Mouse (Mus musculus) heart, postnatal 0 days (tissue): ENCODE measurements around the gene Pdcl3. TPM values are rescaled to one million over a fixed set of nuclear protein-coding genes. Genes with fewer than 3 reads are reported as not detected.

Experiments used
- ATAC-seq: fragments of 200-750 bp; cut with Nextera tagmentation; 2 replicates; pipeline ENCODE4 v1.8.0; 2017; ENCODE audit warnings: low read depth, moderate number of reproducible peaks, moderate library complexity; ENCODE audit not compliant: insufficient read depth
- DNase-seq: peaks from one replicate; pipeline ENCODE4 v3.0.0-alpha.2; 2016; ENCODE audit warnings: low spot score
- H3K27ac ChIP-seq: fragments of 300-500 bp; sonication (generic); 2 replicates; pipeline ENCODE4 v1.5.1; 2014; ENCODE audit warnings: low read depth, mild to moderate bottlenecking
- H3K27me3 ChIP-seq: fragments of 300-500 bp; sonication (generic); 2 replicates; pipeline ENCODE4 v1.6.1; 2014; ENCODE audit warnings: low read length, mixed read lengths; ENCODE audit not compliant: control insufficient read depth, insufficient read depth
- H3K36me3 ChIP-seq: fragments of 300-500 bp; sonication (generic); replicated peaks from 2 replicates; pipeline ENCODE4 v1.6.1; 2014; ENCODE audit warnings: low read length, mixed read lengths; ENCODE audit not compliant: control insufficient read depth, insufficient read depth
- H3K4me1 ChIP-seq: fragments of 300-500 bp; sonication (generic); 2 replicates; pipeline ENCODE4 v1.6.1; 2014; ENCODE audit warnings: antibody characterized with exemption; ENCODE audit not compliant: control insufficient read depth, insufficient read depth
- H3K4me2 ChIP-seq: fragments of 300-500 bp; sonication (generic); 2 replicates; pipeline ENCODE4 v1.6.1; 2014; ENCODE audit warnings: low read depth, mild to moderate bottlenecking, low read length, moderate library complexity
- H3K4me3 ChIP-seq: fragments of 300-500 bp; sonication (generic); 2 replicates; pipeline ENCODE4 v1.5.1; 2014; ENCODE audit warnings: low read depth, low read length
- H3K9ac ChIP-seq: fragments of 300-500 bp; sonication (generic); replicated peaks from 2 replicates; pipeline ENCODE4 v1.6.1; 2014; ENCODE audit warnings: low read depth, low read length, mixed read lengths
- H3K9me3 ChIP-seq: fragments of 300-500 bp; sonication (generic); replicated peaks from 2 replicates; pipeline ENCODE4 v1.6.1; 2016; ENCODE audit warnings: low read length; ENCODE audit not compliant: control insufficient read depth
- CTCF ChIP-seq: IDR thresholded peaks from 2 replicates; pipeline ENCODE4 v1.5.1; 2016; ENCODE audit warnings: antibody characterized with exemption, control low read depth, low read depth
- EP300 ChIP-seq: IDR thresholded peaks from 2 replicates; pipeline ENCODE4 v1.6.1; 2016; ENCODE audit warnings: antibody characterized with exemption, low read depth
- WGBS: fragments of 180-500 bp; shearing (Covaris S2); extraction: QIAGEN DNeasy Blood & Tissue Kit; methylation state at CpG from one replicate; pipeline ENCODE4 v1.1.7; 2014; 5-methylcytosine and 5-hydroxymethylcytosine counted together
- polyA plus RNA-seq: library from polyadenylated mRNA; unstranded; fragments of >200 nt; fragmentation: Nextera tagmentation; extraction: Ambion mirVana; gene quantifications from 2 replicates; pipeline ENCODE4 v1.2.1, GENCODE M21; 2015
- total RNA-seq: library from RNA; depleted of rRNA; stranded (reverse); fragments of >200 nt; gene quantifications from 2 replicates; pipeline ENCODE4 v1.2.3, GENCODE M21; 2014; ENCODE audit warnings: low replicate concordance

Gene Pdcl3
- total and polyA plus RNA-seq, 2 experiments from 2014 or later, result 45.9 to 186 TPM

DNA sequence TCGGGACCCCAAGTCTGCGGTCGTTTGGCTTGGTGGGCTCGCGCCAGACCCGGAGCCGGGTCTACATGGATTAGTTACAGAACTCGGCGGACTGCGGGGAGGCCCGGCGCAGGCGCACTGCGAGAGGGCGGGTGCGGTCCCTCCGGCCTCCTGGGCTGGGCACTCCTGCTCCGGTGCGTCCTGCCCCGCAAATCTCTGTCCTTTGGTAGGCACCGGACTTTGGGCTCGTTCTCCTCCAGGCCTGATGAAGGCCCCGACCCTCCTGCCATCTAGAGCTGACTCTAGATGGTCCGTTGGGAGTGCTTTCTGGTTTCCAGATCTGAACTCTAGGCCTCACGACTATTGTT lies 2.4 kb downstream of the Pdcl3 start:
- peak overlapping the region; percentile 94 for H3K27ac ChIP-seq
- peak overlapping the region; percentile 77 for H3K9ac ChIP-seq
- no peaks in the 10 kb centered on the region for H3K9me3 ChIP-seq
- peaks cover 10% of the 10 kb centered on the region for H3K4me1 ChIP-seq
- no peak for TF ChIP-seq CTCF
- TF ChIP-seq EP300, result no peak; the same call in 1 of the 2 replicates
- peak overlapping the region; percentile 74 for H3K4me2 ChIP-seq
- peak overlapping the region; percentile 93 for H3K4me3 ChIP-seq
- DNase-seq (no peak), ATAC-seq (peak; percentile 80)
- WGBS, result 0% methylated on average over 25 of the region's 25 CpGs
- H3K36me3 ChIP-seq, result peaks cover 9% of the 10 kb centered on the region
- no peaks in the 10 kb centered on the region for H3K27me3 ChIP-seq

DNA sequence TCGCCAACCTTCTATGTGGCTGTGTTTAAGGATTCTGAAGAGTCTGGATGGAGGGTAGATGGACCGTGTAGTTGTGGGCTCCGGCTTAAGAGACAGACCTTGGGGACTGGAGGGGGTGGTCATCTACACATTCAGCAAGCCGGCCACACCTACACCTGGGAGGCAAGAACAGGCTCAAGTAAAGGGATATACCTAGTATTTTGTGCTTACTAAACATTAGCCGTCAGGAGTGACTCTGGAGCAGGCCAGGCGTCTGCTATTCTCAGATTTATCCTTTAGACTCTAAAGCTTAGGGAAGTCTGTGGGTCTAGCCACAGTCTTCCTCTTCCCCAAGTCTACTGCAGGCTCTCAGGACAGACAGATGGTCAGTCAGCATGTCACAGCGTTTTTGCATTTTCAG lies 2.9 kb downstream of the Pdcl3 start:
- Histone ChIP-seq H3K4me3 (peak overlapping the region; percentile 93), H3K4me2 (peak overlapping the region; percentile 74), H3K27me3 (no peaks in the 10 kb centered on the region), H3K4me1 (peaks cover 10% of the 10 kb centered on the region), H3K9me3 (no peaks in the 10 kb centered on the region), H3K27ac (peak overlapping the region; percentile 94), H3K9ac (peak overlapping the region; percentile 77), H3K36me3 (peaks cover 15% of the 10 kb centered on the region)
- no peak for TF ChIP-seq CTCF
- TF ChIP-seq EP300, result no peak
- DNase-seq, result no peak
- WGBS, result 13% methylated on average over 7 of the region's 7 CpGs
- ATAC-seq, result no peak

DNA sequence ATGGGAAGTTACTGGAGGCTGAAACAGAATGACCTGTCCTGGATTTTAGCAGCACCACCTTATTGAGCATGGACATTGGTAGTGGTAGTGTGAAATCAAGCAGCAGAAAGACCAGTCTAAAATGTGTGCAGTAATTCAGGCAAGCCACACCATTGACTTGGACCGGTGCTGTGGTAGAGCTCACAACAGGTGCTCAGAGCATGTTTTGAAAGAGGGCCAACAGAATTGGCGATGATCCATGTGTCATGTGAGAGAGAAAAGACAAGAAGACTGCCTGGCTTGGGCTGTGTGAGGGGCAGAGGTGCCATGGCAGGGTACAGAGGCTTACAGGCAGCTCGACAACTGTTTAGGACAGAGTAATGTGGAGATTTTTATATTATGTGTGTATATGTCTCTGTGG lies 7.0 kb downstream of the Pdcl3 start:
- H3K4me1 ChIP-seq, result peaks cover 10% of the 10 kb centered on the region
- no peak for ATAC-seq
- no peak overlapping the region for H3K4me3 ChIP-seq
- peaks cover 47% of the 10 kb centered on the region for H3K36me3 ChIP-seq
- 58% methylated on average over 3 of the region's 3 CpGs for WGBS
- H3K4me2 ChIP-seq, result no peak overlapping the region
- TF ChIP-seq CTCF, result no peak
- H3K27ac ChIP-seq, result peak overlapping the region; percentile 20; the same call in 1 of the 2 replicates
- H3K9me3 ChIP-seq, result no peaks in the 10 kb centered on the region
- no peaks in the 10 kb centered on the region for H3K27me3 ChIP-seq
- DNase-seq, result no peak
- no peak overlapping the region for H3K9ac ChIP-seq

DNA sequence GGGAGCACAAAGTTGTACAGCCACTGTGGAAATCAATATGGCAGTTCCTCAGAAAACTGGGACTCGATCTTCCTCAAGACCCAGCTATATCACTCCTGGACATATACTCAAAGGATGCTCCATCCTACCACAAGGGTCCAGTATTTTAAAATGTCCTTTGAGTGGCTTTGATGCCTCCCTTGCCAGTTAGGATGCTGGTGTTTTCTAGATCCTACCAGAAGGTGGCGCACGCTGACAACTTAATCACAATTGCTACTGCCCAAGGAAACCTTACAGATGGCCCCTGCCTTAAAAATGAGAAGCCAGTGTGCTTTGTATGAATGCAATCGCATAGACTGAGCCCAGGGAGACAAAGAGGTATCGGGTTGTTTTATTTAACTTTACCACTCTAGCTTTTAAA lies 15.7 kb downstream of the Pdcl3 start:
- no peak overlapping the region for H3K9ac ChIP-seq
- no peaks in the 10 kb centered on the region for H3K4me1 ChIP-seq
- no peak overlapping the region for H3K4me3 ChIP-seq
- 14% methylated on average over 5 of the region's 5 CpGs for WGBS
- H3K27me3 ChIP-seq, result no peaks in the 10 kb centered on the region
- H3K27ac ChIP-seq, result no peak overlapping the region
- TF ChIP-seq EP300, result no peak
- TF ChIP-seq CTCF, result peak; percentile 87
- H3K9me3 ChIP-seq, result no peaks in the 10 kb centered on the region
- peak; percentile 53; the same call in 1 of the 2 replicates for ATAC-seq
- H3K4me2 ChIP-seq, result no peak overlapping the region
- peaks cover 15% of the 10 kb centered on the region for H3K36me3 ChIP-seq
- peak; percentile 75 for DNase-seq

DNA sequence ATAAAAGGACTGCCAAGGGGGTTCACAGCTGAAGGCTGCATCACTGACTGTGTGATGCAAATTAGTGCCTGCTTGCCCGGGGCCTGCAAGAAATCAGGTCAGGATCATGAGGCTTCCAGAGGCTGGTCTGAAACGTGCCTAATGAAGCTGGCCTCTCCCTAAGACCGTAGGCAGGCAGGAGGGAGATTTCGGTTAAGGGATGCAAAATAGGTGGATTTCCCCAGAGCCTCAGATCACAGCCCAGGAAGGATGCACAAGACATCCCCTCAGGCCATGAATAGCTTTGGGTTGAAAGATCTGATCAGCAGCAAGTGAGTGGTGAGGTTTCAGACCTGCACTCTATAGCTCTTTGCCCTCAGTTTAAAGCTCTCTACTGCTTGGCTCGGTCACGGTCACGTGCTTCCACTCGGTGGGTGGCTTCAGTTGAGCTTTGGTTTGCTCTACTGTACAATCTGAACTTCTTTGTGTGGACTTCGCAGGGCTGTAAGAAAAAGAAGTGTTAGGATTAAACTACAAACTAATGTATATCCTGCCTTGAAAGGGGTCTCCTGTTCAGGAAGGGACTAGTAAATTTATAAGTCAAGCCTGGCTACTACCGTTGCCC lies 20.4 kb downstream of the Pdcl3 start:
- Histone ChIP-seq H3K4me3 (no peak overlapping the region), H3K36me3 (no peaks in the 10 kb centered on the region), H3K4me1 (peaks cover 11% of the 10 kb centered on the region), H3K9me3 (no peaks in the 10 kb centered on the region), H3K27ac (no peak overlapping the region), H3K9ac (no peak overlapping the region), H3K27me3 (no peaks in the 10 kb centered on the region), H3K4me2 (no peak overlapping the region)
- 80% methylated on average over 10 of the region's 10 CpGs for WGBS
- DNase-seq (no peak), ATAC-seq (no peak)
- TF ChIP-seq EP300, result no peak
- TF ChIP-seq CTCF, result no peak
